Mouse (Mus musculus) stomach, embryonic 16.5 days (tissue): ENCODE data around the gene Wdr92. TPM values are rescaled to one million over a fixed set of nuclear protein-coding genes. Genes with fewer than 3 reads are reported as not detected.

ENCODE experiments used
- ATAC-seq: fragments of 200-750 bp; cut with Nextera tagmentation; 2 replicates; pipeline ENCODE4 v1.8.0; 2017; ENCODE audit warnings: moderate number of reproducible peaks, moderate TSS enrichment; ENCODE audit not compliant: insufficient read depth, low FRiP score
- H3K27ac ChIP-seq: fragments of 300-500 bp; sonication (generic); 2 replicates; pipeline ENCODE4 v1.5.1; 2014; ENCODE audit warnings: low read length
- H3K27me3 ChIP-seq: fragments of 300-500 bp; sonication (generic); 2 replicates; pipeline ENCODE4 v1.6.1; 2014; ENCODE audit warnings: low read length, control low read depth, mixed read lengths; ENCODE audit not compliant: control insufficient read depth, insufficient read depth
- H3K36me3 ChIP-seq: fragments of 300-500 bp; sonication (generic); 2 replicates; pipeline ENCODE4 v1.6.1; 2014; ENCODE audit warnings: low read length; ENCODE audit not compliant: control insufficient read depth, insufficient read depth
- H3K4me1 ChIP-seq: fragments of 300-500 bp; sonication (generic); 2 replicates; pipeline ENCODE4 v1.6.1; 2014; ENCODE audit warnings: low read length, control low read depth, mixed read lengths; ENCODE audit not compliant: control insufficient read depth, insufficient read depth
- H3K4me2 ChIP-seq: fragments of 300-500 bp; sonication (generic); 2 replicates; pipeline ENCODE4 v1.6.1; 2014; ENCODE audit warnings: low read depth, low read length, mixed read lengths
- H3K4me3 ChIP-seq: fragments of 300-500 bp; sonication (generic); replicated peaks from 2 replicates; pipeline ENCODE4 v1.5.1; 2014; ENCODE audit warnings: mild to moderate bottlenecking, low read length
- H3K9ac ChIP-seq: fragments of 300-500 bp; sonication (generic); 2 replicates; pipeline ENCODE4 v1.6.1; 2014; ENCODE audit warnings: low read length
- H3K9me3 ChIP-seq: fragments of 300-500 bp; sonication (generic); replicated peaks from 2 replicates; pipeline ENCODE4 v1.6.1; 2016; ENCODE audit warnings: low read length, control low read depth; ENCODE audit not compliant: control insufficient read depth
- WGBS: fragments of 180-500 bp; shearing (Covaris S2); extraction: QIAGEN DNeasy Blood & Tissue Kit; methylation state at CpG from one replicate; pipeline ENCODE4 v1.1.7; 2014; 5-methylcytosine and 5-hydroxymethylcytosine counted together
- polyA plus RNA-seq: library from polyadenylated mRNA; unstranded; fragments of >200 nt; fragmentation: Nextera tagmentation; extraction: Ambion mirVana; gene quantifications from 2 replicates; pipeline ENCODE4 v1.2.1, GENCODE M21; 2015

Wdr92 gene
- polyA plus RNA-seq, 1 experiment from 2014 or later, result 26.4 TPM

DNA sequence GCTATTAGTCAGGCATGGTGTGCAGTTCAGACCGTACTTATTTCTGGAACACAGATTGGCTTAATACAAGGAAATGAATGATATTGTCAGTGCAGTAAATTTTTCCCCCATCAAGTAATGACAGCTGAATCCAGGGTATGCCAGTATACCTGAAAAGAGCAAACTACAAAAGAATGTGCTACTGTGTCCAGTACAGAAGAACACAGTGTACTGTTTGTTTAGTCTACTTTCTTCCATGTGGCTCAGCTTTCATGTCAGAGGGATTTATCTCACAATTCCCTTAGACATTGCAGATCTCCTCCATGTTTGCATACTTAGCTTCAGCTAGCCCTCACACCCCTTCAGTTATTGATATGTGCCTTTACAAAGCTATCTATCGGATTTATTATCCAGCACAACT lies 12.6 kb upstream of the Wdr92 start:
- peaks cover 24% of the 10 kb centered on the region for H3K4me1 ChIP-seq
- H3K4me2 ChIP-seq, result no peak overlapping the region
- no peaks in the 10 kb centered on the region for H3K27me3 ChIP-seq
- no peak overlapping the region for H3K4me3 ChIP-seq
- WGBS, result 38% methylated on average over 2 of the region's 2 CpGs
- peaks cover 5% of the 10 kb centered on the region; the same call in 1 of the 2 replicates for H3K36me3 ChIP-seq
- no peaks in the 10 kb centered on the region; the same call in 1 of the 2 replicates for H3K9me3 ChIP-seq
- H3K27ac ChIP-seq, result no peak overlapping the region
- no peak for ATAC-seq
- H3K9ac ChIP-seq, result no peak overlapping the region

DNA sequence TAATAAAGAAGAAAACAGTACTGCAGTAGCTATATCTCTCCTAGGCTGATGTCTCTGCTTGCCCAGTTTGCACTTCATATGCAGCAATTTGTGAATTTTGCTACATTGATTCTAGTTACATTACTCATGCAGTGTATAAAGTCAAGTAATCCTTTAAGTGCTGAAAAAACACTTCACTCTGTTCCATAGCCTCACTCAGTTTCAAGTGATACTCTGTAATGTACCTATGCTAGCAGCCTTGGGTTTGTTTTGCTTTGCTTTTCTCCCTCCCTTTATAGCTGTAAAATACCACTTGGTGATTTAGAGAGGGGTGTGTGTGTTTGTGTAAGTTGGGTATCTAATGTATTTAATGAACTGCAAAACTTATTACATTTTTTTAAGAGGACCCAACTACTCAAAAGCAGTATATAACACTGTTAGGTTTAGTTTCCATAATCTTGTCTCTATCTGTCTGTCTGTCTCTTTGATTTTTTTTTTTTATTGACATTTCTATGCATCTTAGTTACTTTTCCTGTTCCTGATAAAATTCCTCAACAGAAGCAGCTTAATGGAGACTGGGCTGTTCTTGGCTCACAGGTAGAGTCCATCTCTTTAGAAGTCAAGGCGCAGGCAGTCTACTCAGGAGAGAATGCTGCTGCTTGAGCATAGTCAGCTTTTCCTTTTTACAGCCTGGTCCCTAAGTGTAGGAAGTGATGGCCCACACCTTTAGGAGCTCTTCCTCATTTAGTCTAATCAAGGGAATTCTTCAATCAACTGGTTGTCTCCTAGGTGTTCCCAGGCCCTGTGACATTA lies 10.8 kb upstream of the Wdr92 start:
- Histone ChIP-seq H3K27me3 (no peaks in the 10 kb centered on the region), H3K36me3 (peaks cover 5% of the 10 kb centered on the region; the same call in 1 of the 2 replicates), H3K9me3 (no peaks in the 10 kb centered on the region; the same call in 1 of the 2 replicates), H3K4me3 (no peak overlapping the region), H3K4me1 (peaks cover 20% of the 10 kb centered on the region), H3K27ac (no peak overlapping the region), H3K9ac (no peak overlapping the region), H3K4me2 (no peak overlapping the region)
- 83% methylated on average over 1 of the region's 1 CpGs for WGBS
- no peak for ATAC-seq

DNA sequence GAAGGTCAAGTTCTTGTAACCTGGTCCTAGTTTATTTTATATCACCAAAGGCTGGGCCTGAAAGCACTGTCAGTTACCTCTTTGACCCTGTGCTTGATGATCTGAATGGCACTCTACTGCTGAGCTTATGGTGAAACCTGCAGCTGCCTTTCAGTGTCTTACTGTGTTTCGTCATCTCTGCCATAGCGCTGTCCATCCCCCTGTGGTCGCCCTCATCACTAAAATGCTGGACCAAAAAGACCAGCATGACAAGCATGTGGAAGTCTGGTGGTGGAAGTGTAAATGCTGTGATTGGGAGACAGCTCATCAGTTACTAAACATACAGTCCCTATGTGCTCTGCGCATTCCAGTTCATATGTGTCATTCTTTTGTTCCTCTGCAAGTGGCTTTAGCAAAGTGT lies 9.6 kb upstream of the Wdr92 start:
- Histone ChIP-seq H3K9me3 (no peaks in the 10 kb centered on the region; the same call in 1 of the 2 replicates), H3K27me3 (no peaks in the 10 kb centered on the region), H3K27ac (no peak overlapping the region), H3K9ac (no peak overlapping the region), H3K4me2 (no peak overlapping the region), H3K4me3 (no peak overlapping the region), H3K36me3 (peaks cover 5% of the 10 kb centered on the region; the same call in 1 of the 2 replicates), H3K4me1 (peaks cover 15% of the 10 kb centered on the region)
- no peak for ATAC-seq
- 92% methylated on average over 4 of the region's 4 CpGs for WGBS

DNA sequence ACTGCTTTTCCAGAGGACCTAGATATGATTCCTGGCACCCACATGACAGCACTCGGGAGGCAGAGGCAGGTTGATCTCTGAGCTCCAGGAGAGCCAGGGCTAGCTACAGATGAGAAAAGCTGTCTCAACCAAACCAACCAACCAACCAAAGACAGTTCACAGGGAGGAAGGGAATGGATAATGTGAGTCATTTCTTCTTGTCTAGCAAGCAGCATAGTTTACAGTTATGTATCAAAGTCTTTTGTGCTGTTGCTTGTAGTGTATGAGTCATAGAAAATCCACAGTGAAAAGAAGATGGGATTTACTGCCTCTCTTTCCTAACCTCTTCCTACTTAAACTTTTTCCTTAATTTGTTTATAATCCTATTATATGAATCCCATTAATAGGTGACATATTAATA lies 5.3 kb upstream of the Wdr92 start:
- 93% methylated on average over 1 of the region's 1 CpGs for WGBS
- Histone ChIP-seq H3K4me1 (peaks cover 6% of the 10 kb centered on the region; the same call in 1 of the 2 replicates), H3K36me3 (peaks cover 5% of the 10 kb centered on the region; the same call in 1 of the 2 replicates), H3K9me3 (no peaks in the 10 kb centered on the region; the same call in 1 of the 2 replicates), H3K4me3 (no peak overlapping the region), H3K27ac (no peak overlapping the region), H3K9ac (no peak overlapping the region), H3K4me2 (no peak overlapping the region), H3K27me3 (no peaks in the 10 kb centered on the region)
- ATAC-seq, result no peak

DNA sequence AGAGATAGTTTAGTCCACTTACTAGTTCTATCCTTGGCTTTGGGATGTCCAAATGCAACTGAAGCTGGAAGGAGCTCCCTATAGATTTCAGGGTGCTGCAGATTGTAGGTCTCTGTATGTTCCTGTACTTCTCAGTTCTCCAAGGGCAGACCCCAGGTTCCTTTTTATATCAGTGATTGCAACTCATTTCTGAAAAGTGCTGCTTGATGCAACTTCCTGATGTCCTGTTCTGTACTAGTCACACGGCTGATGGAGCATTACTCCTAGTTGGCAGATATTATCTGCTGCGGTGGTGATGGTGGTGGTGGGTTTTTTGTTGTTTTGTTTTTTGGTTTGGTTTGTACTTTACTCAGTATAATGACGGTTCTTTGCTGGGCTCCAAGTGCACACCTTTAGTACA lies 1.2 kb upstream of the Wdr92 start:
- no peak overlapping the region for H3K27ac ChIP-seq
- no peak overlapping the region for H3K4me2 ChIP-seq
- H3K4me3 ChIP-seq, result no peak overlapping the region
- H3K9ac ChIP-seq, result no peak overlapping the region
- H3K27me3 ChIP-seq, result no peaks in the 10 kb centered on the region
- no peaks in the 10 kb centered on the region for H3K9me3 ChIP-seq
- H3K36me3 ChIP-seq, result no peaks in the 10 kb centered on the region
- H3K4me1 ChIP-seq, result peaks cover 6% of the 10 kb centered on the region; the same call in 1 of the 2 replicates
- ATAC-seq, result no peak
- WGBS, result 77% methylated on average over 3 of the region's 3 CpGs

DNA sequence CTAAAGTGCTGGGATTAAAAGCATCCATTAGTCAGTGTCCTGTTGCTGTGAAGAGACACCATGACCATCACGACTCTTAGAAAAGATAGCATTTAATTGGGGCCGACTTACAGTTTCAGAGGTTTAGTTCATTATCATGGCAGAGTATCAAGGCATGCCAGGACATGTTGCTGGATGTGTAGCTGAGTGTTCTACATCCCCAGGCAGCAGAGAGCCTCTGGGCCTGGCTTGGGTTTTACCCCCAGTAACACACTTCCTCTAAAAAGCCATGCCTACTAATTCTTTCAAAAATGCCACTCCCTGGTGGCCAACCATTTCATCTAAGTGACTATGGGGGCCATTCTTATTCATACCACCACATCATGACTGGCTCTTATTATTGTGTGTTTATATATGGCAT lies 1.3 kb downstream of the Wdr92 start:
- no peak overlapping the region for H3K4me3 ChIP-seq
- H3K9me3 ChIP-seq, result no peaks in the 10 kb centered on the region
- H3K4me1 ChIP-seq, result peaks cover 6% of the 10 kb centered on the region; the same call in 1 of the 2 replicates
- 83% methylated on average over 2 of the region's 2 CpGs for WGBS
- H3K4me2 ChIP-seq, result no peak overlapping the region
- no peaks in the 10 kb centered on the region for H3K36me3 ChIP-seq
- no peak for ATAC-seq
- H3K27me3 ChIP-seq, result no peaks in the 10 kb centered on the region
- H3K27ac ChIP-seq, result no peak overlapping the region
- no peak overlapping the region for H3K9ac ChIP-seq

DNA sequence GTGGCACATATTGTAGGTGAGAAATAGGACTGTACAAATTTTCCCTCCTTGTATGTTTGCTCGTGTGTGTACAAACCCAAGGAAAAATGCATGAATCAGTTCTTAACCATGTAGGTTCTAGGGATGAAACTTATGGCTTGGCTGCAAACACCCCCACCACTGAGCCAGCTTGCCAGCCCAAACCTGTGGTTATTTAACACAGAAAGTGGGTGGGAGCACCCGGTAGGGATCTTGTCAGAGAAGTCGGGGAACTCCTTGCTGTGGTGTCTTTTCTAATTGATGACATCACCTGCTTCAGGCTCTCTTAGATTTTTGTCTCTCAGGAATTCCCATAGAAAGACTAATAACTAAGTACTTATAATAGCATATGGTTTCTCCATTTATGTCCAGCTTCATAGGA lies 5.7 kb downstream of the Wdr92 start:
- 77% methylated on average over 3 of the region's 3 CpGs for WGBS
- H3K4me2 ChIP-seq, result no peak overlapping the region

DNA sequence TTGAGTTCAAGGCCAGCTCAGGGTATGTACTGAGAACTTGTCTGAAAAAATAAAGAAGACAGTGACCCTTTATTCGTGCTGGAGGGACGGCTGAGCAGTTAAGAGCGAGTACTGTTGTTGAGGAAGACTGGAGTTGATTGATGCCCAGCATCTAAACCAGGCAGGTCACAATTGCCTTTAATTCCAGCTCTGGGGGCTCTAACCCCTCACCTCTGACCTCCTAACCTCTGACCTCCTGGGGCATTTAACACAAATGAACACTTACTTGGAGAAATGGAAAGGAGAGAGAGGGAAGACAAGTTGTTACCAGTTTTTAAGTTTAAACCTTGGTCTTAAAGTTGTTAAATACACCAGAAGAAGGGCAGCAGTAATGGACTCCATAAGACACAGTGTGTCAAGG lies 6.9 kb downstream of the Wdr92 start:
- Histone ChIP-seq H3K36me3 (no peaks in the 10 kb centered on the region), H3K4me2 (no peak overlapping the region), H3K27ac (no peak overlapping the region), H3K27me3 (no peaks in the 10 kb centered on the region), H3K9me3 (no peaks in the 10 kb centered on the region), H3K4me3 (no peak overlapping the region), H3K4me1 (no peaks in the 10 kb centered on the region), H3K9ac (no peak overlapping the region)
- WGBS, result 65% methylated on average over 3 of the region's 3 CpGs
- no peak for ATAC-seq

More for the DNA sequence above, 5.7 kb downstream of the Wdr92 start:
- Histone ChIP-seq H3K27ac (no peak overlapping the region), H3K9me3 (no peaks in the 10 kb centered on the region), H3K36me3 (no peaks in the 10 kb centered on the region), H3K4me1 (no peaks in the 10 kb centered on the region), H3K9ac (no peak overlapping the region), H3K27me3 (no peaks in the 10 kb centered on the region), H3K4me3 (no peak overlapping the region)
- ATAC-seq, result no peak

DNA sequence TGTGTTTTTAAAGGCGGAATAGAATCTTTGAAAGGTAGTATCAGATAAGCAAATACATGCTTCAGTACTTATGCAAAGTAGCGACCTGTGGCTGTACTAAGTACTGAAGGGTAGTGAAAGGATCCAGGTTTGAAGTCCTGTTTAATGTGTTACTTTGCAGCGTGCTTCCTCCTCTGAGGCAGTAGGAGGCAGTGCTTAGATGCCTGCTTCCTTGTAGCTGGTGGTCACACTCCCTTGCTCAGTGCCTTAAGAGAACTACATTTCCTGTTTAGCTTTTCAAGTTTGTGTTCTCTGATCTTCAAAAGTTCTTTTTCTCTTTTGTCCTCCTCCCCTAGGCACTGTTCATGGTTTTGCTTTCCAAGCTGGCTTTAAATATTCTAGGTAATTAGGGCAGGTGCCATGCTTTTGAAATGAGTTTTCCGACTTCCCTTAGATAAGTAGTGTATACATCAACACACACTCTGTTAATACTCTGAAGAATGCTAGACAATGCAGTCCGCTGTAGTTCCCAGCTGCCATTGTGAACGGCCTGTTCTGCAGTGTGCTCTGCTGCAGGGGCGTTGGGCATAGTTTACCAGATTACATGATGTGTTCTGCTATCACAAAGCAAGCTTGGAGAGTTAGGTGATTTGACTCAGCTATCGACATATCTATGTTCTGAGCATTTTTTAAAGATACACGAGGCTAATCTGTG lies 10.4 kb downstream of the Wdr92 start:
- peaks cover 23% of the 10 kb centered on the region for H3K36me3 ChIP-seq
- H3K9ac ChIP-seq, result no peak overlapping the region
- no peak overlapping the region for H3K4me3 ChIP-seq
- H3K4me2 ChIP-seq, result no peak overlapping the region
- ATAC-seq, result no peak
- H3K4me1 ChIP-seq, result no peaks in the 10 kb centered on the region
- WGBS, result 71% methylated on average over 9 of the region's 9 CpGs
- no peak overlapping the region for H3K27ac ChIP-seq
- H3K27me3 ChIP-seq, result no peaks in the 10 kb centered on the region
- H3K9me3 ChIP-seq, result no peaks in the 10 kb centered on the region
